In the genomic region with DNA sequence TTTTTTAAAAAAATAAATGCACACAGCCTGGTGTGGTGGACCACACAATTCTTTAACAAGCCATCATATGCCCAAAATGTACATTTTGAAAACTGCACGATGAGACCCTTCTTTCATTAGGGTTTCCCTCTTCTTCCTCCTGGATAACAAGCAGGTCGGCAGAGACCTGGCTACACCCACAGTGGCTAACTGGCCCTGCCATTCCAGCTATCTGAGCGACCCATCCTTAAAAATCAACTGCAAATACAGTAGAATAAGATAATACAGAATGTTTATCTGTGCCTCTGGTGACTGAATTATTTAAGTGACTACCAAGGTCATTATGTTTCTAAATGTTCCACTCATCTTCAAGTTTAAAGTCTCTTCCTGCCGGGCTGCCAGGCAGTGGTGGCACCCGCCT, we compare ENCODE assay signal across 9 mouse cellular contexts. TPM values are rescaled to one million over a fixed set of nuclear protein-coding genes. Genes with fewer than 3 reads are reported as not detected.
DNase-seq lines count a peak whose midpoint lies in the region; ATAC-seq and TF ChIP-seq lines count a peak whose summit lies in the region.
"Had no signal": no experiment of that assay in that cellular context is flagged by ENCODE, and none has a peak within 500 bp of the region (broad histone marks: within the 10 kb centered on the region; RNA-seq: fewer than 3 reads in every experiment).

No protein-coding gene starts in this region.

- peak overlapping the region; percentile 99; the same call in 1 of the 2 replicates for H3K27ac ChIP-seq in heart, embryonic 10.5 days
- no peak overlapping the region for H3K27ac ChIP-seq in hindbrain, embryonic 11.5 days (ENCODE audit: low read depth, low read length)
- peak overlapping the region; percentile 1; the same call in 1 of the 2 replicates for H3K27ac ChIP-seq in liver, embryonic 16.5 days (ENCODE audit: low read length)

- no peak for ATAC-seq in hindbrain, embryonic 11.5 days (ENCODE audit: low FRiP score)
- ATAC-seq in liver, embryonic 16.5 days (ENCODE audit: low read depth): no peak
- ATAC-seq: lung, postnatal 0 days had no signal

- peak overlapping the region; percentile 97 for H3K4me3 ChIP-seq in heart, embryonic 10.5 days
- peak overlapping the region; percentile 97 for H3K4me3 ChIP-seq in E14TG2a.4 (replicated peaks; ENCODE audit: low read length)
- peak overlapping the region; percentile 90; the same call in 1 of the 2 replicates for H3K4me3 ChIP-seq in hindbrain, embryonic 11.5 days (ENCODE audit: low read depth, low read length)
- H3K4me3 ChIP-seq in liver, embryonic 16.5 days (ENCODE audit: low read depth, low read length): peak overlapping the region; percentile 78

- no peaks in the 10 kb centered on the region for H3K9me3 ChIP-seq in heart, embryonic 10.5 days
- H3K9me3 ChIP-seq in E14TG2a.4 (ENCODE audit: low read length): no peaks in the 10 kb centered on the region
- H3K9me3 ChIP-seq in hindbrain, embryonic 11.5 days (ENCODE audit: control insufficient read depth, low read length): no peaks in the 10 kb centered on the region
- no peaks in the 10 kb centered on the region for H3K9me3 ChIP-seq in liver, embryonic 16.5 days (replicated peaks; ENCODE audit: control insufficient read depth, low read length)

- TF ChIP-seq CTCF in E14TG2a.4 (conservative IDR thresholded peaks at IDR 0.05; ENCODE audit: low read length): no peak

- intact Hi-C loops in heart, postnatal 25 days (cut with DNase I): loop anchor here (5.0 kb wide), 1 partner anchor 40 kb away; no protein-coding TSS in a partner anchor

- H3K9ac ChIP-seq in hindbrain, embryonic 11.5 days (ENCODE audit: low read depth, low read length): peak overlapping the region; percentile 94
- H3K9ac ChIP-seq in liver, embryonic 16.5 days (ENCODE audit: low read depth, low read length): peak overlapping the region; percentile 76; the same call in 1 of the 2 replicates

- no peaks in the 10 kb centered on the region for H3K27me3 ChIP-seq in heart, embryonic 10.5 days (ENCODE audit: insufficient read depth, poor library complexity, severe bottlenecking)
- peaks cover 20% of the 10 kb centered on the region for H3K27me3 ChIP-seq in E14TG2a.4 (ENCODE audit: insufficient read depth, low read length)
- no peaks in the 10 kb centered on the region for H3K27me3 ChIP-seq in hindbrain, embryonic 11.5 days (ENCODE audit: control insufficient read depth, insufficient read depth, low read length)
- peaks cover 7% of the 10 kb centered on the region for H3K27me3 ChIP-seq in liver, embryonic 16.5 days (ENCODE audit: control insufficient read depth, insufficient read depth, low read depth, low read length)

- H3K4me1 ChIP-seq in heart, embryonic 10.5 days: peaks cover 49% of the 10 kb centered on the region
- peaks cover 75% of the 10 kb centered on the region for H3K4me1 ChIP-seq in E14TG2a.4 (replicated peaks; ENCODE audit: low read depth, low read length)
- peaks cover 5% of the 10 kb centered on the region for H3K4me1 ChIP-seq in hindbrain, embryonic 11.5 days (replicated peaks; ENCODE audit: control insufficient read depth, insufficient read depth, low read length)
- peaks cover 30% of the 10 kb centered on the region for H3K4me1 ChIP-seq in liver, embryonic 16.5 days (ENCODE audit: control insufficient read depth, low read depth, low read length)

- 51% methylated on average over 5 of the region's 5 CpGs for WGBS in heart, embryonic 10.5 days
- WGBS in hindbrain, embryonic 11.5 days: 51% methylated on average over 5 of the region's 5 CpGs
- WGBS in liver, embryonic 16.5 days (ENCODE audit: insufficient replicate concordance): 13% methylated on average over 5 of the region's 5 CpGs

- no peak for DNase-seq in heart, embryonic 10.5 days (ENCODE audit: low spot score)
- no peak for DNase-seq in heart, postnatal 25 days (ENCODE audit: low spot score)
- DNase-seq in hindbrain, embryonic 11.5 days (ENCODE audit: low spot score): no peak
- no peak for DNase-seq in Muller cell, postnatal 12 days (ENCODE audit: inconsistent ontology term)
- DNase-seq in yolk sac, embryonic 10.5 days (ENCODE audit: low spot score): no peak
- no peak for DNase-seq in gastrocnemius, postnatal 4 days (ENCODE audit: low spot score in 2 of 2)

- H3K36me3 ChIP-seq in heart, embryonic 10.5 days: 0 out of 2 replicates have a peak, but pooled peaks cover 3% of the 10 kb centered on the region
- peaks cover 36% of the 10 kb centered on the region for H3K36me3 ChIP-seq in E14TG2a.4 (ENCODE audit: insufficient read depth, low read length)
- no peaks in the 10 kb centered on the region for H3K36me3 ChIP-seq in hindbrain, embryonic 11.5 days (ENCODE audit: control insufficient read depth, insufficient read depth, low read length)
- no peaks in the 10 kb centered on the region for H3K36me3 ChIP-seq in liver, embryonic 16.5 days (ENCODE audit: control insufficient read depth, insufficient read depth)

- H3K4me2 ChIP-seq in hindbrain, embryonic 11.5 days (replicated peaks; ENCODE audit: low read depth, low read length): peak overlapping the region; percentile 68
- peak overlapping the region; percentile 99 for H3K4me2 ChIP-seq in liver, embryonic 16.5 days (ENCODE audit: low read depth, low read length)

RNA-seq across cellular contexts. Expression of gene Uck2, which starts 2.4 kb away (rescaled TPM):
- polyA plus RNA-seq in heart, embryonic 10.5 days (2016; fragmentation: Nextera tagmentation; extraction: Ambion mirVana): 80.6 and 114 TPM in 2 replicates
- 10 to 100 TPM; 54.7 to 59.7 TPM for total RNA-seq in heart, postnatal 25 days (2021)
- 106 and 116 TPM in 2 replicates for polyA plus RNA-seq in hindbrain, embryonic 11.5 days (2014; fragmentation: Nextera tagmentation; extraction: Ambion mirVana)
- 28.9 and 30.8 TPM in 2 replicates for polyA plus RNA-seq in liver, embryonic 16.5 days (2015; fragmentation: Nextera tagmentation; extraction: Ambion mirVana)
- 10 to 100 TPM; 26.9 to 29.9 TPM for total RNA-seq in gastrocnemius, postnatal 4 days (2021)

RNA-seq across cellular contexts. Expression of gene Tmco1, which starts 25.4 kb away (rescaled TPM):
- 79.1 and 88.0 TPM in 2 replicates for polyA plus RNA-seq in heart, embryonic 10.5 days (2016; fragmentation: Nextera tagmentation; extraction: Ambion mirVana)
- total RNA-seq in heart, postnatal 25 days (2021): 10 to 100 TPM; 87.3 to 94.7 TPM
- 93.3 and 95.7 TPM in 2 replicates for polyA plus RNA-seq in hindbrain, embryonic 11.5 days (2014; fragmentation: Nextera tagmentation; extraction: Ambion mirVana)
- polyA plus RNA-seq in liver, embryonic 16.5 days (2015; fragmentation: Nextera tagmentation; extraction: Ambion mirVana): 57.3 and 61.3 TPM in 2 replicates
- total RNA-seq in gastrocnemius, postnatal 4 days (2021): 10 to 100 TPM; 45.2 to 50.6 TPM
